Mouse (Mus musculus) kidney, adult 9 months (tissue): ENCODE measurements around the gene Foxo1.

Experiments
- DNase-seq: peaks from one replicate; pipeline ENCODE4 v3.0.0; 2022

Foxo1 gene

GRCm38 (mm10) chr3:52376974-52377373 lies 108.8 kb downstream of the Foxo1 start:
- no peak for DNase-seq

GRCm38 (mm10) chr3:52383351-52383750 lies 115.2 kb downstream of the Foxo1 start:
- DNase-seq, result peak; percentile 62

GRCm38 (mm10) chr3:52386343-52386742 lies 118.2 kb downstream of the Foxo1 start:
- no peak for DNase-seq

- no peak for DNase-seq
These were observed 122.2 kb downstream of the Foxo1 start for GRCm38 (mm10) chr3:52390321-52390720.

GRCm38 (mm10) chr3:52390766-52391665 lies 122.9 kb downstream of the Foxo1 start:
- no peak for DNase-seq

- DNase-seq, result no peak
These were observed 123.8 kb downstream of the Foxo1 start for GRCm38 (mm10) chr3:52391897-52392296.

- DNase-seq, result no peak
These were observed 124.4 kb downstream of the Foxo1 start for GRCm38 (mm10) chr3:52392521-52392920.

GRCm38 (mm10) chr3:52393171-52393570 lies 125.0 kb downstream of the Foxo1 start:
- no peak for DNase-seq

- DNase-seq, result no peak
These were observed 128.1 kb downstream of the Foxo1 start for GRCm38 (mm10) chr3:52396121-52396731.

GRCm38 (mm10) chr3:52396951-52397615 lies 128.9 kb downstream of the Foxo1 start:
- no peak for DNase-seq

GRCm38 (mm10) chr3:52397961-52398360 lies 129.8 kb downstream of the Foxo1 start:
- DNase-seq, result no peak

GRCm38 (mm10) chr3:52400284-52401161 lies 132.4 kb downstream of the Foxo1 start:
- DNase-seq, result peak; percentile 45

GRCm38 (mm10) chr3:52401162-52401928 lies 133.2 kb downstream of the Foxo1 start:
- peak; percentile 80 for DNase-seq
